Mouse (Mus musculus): ENCODE measurements at regions not wholly inside any gene's neighbourhood (a gene's known extent, or its start where the extent isn't known, plus 50 kb on each side); places are given as distances from the start of the nearest gene placed in this dataset.

DNA sequence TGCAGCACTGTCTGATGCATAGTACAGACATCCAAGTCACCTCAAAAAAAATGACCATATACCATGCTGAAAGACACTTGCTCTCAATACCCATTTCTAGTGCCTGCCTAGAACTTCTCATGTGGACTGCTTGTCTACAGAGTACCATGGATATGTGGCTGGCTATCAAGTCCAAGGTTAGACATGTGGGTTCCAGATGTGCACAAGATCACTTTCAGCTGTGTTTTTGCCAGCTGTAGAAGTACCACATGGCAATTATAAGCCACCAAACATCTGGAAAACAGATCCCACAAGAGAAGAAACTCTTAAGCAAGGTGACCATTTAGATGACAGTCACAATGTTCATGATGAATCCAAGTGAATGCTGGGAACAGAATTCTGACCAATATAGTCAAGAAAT, 409.8 kb downstream of the Insc start:
- no peak for ATAC-seq (replicated peaks; ENCODE audit: low FRiP score, low TSS enrichment, poor library complexity, severe bottlenecking)

DNA sequence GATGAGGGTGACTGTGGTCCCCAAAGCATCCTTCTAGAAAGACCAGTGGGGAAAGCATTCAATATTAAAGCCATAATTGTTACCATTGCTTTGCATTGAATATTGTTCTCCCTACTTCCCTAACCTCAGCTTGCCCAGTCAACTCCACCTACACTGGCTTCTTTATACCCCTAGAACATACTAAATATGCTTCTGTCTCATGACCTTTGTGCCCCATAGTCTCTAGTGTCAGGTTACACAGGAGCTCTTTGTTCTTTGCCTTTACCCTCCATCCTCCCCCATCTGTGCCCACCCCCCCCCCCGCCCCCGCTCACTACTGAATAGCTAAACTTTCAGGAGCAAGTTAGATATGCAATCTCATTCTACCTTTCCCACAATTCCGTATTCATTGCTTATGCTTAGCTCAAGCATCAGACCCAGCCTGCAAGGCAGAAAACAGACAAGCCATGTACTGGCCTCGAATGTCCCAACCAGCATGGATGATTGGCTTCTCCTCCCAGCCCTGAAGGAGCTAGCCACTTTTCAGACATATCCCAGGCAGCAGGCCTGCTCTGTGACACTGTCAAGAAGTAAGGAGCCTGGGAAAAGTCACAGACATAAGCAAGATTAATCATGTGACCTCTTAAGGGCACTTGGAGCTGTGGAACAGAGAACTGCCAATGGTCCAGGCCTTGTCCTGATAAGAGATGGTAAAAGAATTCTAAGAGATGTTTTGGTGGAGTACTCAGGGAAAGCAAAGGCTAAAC, 410.4 kb downstream of the Insc start:
- no peak for ATAC-seq (replicated peaks; ENCODE audit: low FRiP score, low TSS enrichment, poor library complexity, severe bottlenecking)

DNA sequence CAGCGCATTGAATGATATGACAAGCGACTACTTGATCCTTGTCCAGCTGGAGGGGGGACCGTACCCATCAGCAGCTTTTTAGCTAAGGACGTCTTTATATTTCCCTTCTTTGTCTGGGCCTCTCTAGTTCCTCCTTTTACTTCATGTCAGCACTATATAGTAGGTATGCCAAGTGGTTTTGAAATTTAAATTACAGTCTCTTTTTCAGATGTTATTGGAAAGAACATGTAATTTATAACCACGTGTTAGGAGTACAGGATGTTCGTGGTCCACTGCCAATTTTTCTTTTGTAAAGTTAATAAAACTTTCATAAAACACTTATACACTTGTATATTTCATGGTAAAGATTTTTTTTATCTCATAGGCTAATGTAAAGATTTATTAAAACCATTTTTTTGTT, 426.5 kb downstream of the Insc start:
- ATAC-seq (replicated peaks; ENCODE audit: low FRiP score, low TSS enrichment, poor library complexity, severe bottlenecking): no peak

DNA sequence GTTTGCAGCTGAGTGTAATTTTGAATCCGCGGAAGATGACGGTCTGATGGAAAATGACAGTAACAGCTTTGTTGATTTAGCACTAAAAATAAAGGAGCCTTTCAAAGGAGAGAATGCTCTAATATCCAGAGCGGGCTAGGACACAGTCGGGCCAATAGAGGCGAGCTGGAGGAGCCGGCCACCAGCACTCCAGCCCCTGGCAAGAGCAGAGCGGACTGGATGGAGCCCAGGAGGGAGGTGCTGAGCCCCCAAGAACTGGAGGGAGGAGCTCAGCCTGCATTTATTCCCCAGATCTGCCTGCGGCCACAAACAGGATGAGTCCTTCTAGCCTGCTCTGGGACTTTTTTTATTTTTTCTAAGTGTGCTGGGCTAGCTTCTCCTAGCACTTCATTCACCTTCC, 426.9 kb downstream of the Insc start:
- ATAC-seq (replicated peaks; ENCODE audit: low FRiP score, low TSS enrichment, poor library complexity, severe bottlenecking): no peak

DNA sequence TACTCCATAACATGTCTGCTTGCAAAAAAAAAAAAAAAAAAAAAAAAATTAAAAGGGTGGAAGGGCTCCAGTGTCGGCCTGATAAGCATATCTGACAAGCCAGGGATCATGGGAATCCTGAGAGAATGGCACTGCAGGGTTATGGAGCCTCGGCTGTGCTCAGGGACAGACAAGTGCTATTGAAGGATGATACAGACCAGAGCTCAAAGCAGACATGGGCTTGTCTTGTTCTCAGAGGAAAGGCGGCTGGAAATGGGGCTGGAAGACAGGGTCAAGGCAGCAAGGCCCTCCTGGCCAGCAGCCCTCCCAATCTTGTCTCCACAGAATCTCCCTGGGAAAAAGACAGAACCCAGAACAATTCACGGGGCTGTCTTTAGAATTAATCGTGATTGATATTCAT, 449.0 kb downstream of the Insc start:
- ATAC-seq (replicated peaks; ENCODE audit: low FRiP score, low TSS enrichment, poor library complexity, severe bottlenecking): no peak

DNA sequence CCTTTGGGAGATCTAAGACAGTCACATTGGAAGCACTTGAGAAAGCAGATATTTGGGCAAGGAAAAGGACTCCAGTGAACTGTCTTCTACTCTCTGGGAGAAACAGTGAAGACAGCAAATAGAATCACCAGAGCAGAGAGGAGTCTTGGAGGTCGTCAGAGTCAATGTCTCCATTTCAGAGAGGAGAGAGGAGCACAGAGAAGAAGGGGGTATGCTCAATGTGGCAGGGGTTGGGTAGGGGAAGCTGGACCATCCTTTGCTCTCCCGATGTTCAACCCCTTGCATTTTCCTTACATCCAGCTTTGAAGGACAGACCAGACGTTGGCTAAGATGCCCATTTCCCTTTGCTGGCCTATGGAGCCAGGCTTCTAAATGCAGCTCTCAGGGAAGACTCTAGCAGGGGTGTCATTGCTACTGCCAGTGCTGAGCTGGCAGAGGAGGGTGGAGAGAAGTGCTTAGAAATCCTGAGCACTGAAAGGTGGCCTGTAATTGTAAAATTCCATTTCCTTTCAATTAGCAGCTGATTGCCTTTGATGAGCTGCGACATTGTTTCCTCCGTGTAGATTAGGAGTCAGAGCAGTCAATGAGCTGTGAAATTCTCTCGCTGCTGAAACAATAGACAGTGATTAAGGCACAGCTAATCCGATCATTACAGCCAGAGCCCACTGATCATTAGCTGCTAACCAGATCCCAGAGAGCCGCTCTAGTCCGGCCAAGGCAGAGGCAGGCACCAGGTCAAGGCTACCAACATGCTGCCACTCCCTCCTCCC, 449.7 kb downstream of the Insc start:
- no peak for ATAC-seq (replicated peaks; ENCODE audit: low FRiP score, low TSS enrichment, poor library complexity, severe bottlenecking)

DNA sequence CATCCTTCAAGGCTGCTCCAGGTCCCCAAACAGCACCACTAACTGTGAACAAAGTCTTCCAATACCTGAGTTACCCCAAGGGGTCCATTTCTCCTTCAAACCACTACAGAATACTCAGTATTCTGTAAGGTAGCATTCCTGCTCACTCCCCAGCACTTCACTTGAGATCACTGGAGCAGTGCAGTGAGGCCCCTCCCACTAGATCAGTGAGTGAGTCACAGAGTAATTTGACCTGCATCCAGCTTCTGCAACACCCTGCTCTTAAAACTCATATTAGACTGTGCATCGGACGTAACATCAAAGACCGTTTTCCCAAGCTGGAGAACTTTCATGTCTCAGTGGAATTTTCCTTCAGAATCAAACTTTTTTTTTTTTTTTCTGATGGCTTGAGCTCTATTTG, 461.4 kb downstream of the Insc start:
- ATAC-seq (replicated peaks; ENCODE audit: low FRiP score, low TSS enrichment, poor library complexity, severe bottlenecking): no peak

DNA sequence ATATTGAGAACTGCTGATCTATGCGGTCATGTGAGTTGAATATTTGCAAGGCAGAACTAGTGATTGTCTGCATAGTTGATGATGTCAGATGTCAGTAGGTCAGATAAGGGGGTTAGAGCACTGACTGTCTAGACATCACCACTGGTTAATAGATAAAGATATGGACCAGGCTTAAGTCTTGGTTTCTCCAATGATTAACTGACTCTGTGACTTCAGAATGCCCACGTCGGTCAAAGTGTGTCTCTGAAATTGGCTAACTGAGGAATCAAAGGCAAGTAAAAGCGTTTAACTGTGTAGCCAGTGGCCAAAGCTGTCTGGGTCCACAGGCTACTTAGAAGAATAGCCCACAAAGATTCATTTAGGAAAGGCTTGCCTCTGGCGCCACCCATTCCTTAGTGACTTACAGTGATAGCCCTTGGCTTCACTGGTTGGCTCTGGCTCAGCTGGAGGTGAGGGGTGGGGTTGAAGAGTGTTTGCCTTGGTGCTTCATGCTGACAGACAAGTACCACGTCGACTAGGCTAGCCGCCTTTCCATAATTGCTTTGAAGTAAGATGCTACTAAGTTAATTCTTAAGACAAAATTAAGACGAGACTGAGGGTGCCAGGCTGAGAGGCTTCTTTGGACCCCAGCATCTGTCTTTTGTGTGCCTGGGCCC, 463.1 kb downstream of the Insc start:
- ATAC-seq (replicated peaks; ENCODE audit: low FRiP score, low TSS enrichment, poor library complexity, severe bottlenecking): no peak

DNA sequence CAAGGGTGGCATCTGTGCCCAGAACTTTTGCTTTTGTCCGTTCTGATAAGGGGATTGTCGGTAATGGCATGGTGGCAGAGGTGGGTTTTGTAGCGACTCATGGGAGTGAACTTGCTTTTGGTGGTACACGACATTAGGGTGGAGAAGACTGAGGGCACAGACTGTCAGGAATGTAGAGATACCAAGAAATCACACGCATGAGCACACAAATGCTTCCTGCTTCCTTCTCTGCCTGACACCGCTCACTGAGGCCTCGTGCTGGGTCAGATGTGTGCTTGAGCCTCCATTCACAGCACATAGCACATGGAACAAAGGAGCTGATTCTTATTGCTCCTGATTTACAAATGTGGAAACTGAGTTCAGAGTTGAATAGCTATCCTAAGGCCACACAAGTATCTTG, 465.3 kb downstream of the Insc start:
- no peak for ATAC-seq (replicated peaks; ENCODE audit: low FRiP score, low TSS enrichment, poor library complexity, severe bottlenecking)

DNA sequence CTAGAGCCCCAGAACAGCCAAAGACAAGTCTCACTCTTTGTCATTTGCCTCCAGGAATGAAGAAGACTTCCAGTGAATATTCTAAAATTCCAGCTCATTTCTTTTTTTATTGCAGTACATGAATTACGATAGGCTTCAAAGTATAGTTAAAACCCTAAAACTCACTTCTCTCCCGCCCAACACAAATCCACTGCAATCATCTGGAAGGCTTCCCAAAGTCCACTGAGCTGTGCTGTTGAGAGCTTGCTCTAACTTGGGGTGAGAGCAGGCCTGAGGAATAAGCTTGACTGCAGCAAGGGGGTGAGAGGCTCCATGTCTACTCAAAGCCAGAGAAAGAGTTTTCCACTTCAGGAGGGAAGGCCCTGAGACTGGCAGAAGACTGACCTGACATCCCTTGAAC, 466.5 kb downstream of the Insc start:
- ATAC-seq (replicated peaks; ENCODE audit: low FRiP score, low TSS enrichment, poor library complexity, severe bottlenecking): no peak

DNA sequence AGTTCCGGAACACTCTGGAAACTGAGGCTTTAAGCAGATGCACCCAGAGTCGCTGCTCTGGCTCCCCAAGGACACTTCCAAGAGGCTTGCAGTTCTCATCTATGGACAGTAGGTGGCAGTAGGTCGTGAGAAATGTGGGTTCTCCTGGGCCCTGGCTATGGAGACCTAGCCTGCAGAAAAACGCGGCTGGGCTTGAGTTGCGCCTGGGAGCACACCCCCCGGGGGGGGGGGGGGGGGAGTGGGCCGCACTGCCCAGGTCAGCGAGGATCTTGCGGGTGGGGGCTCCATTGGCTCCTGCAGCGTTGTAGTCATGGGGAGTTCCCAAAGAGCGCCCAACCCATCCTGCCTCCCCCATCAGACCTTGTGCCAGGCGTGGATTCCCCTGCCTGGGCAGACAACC, 473.3 kb downstream of the Insc start:
- peak; percentile 92 for ATAC-seq (replicated peaks; ENCODE audit: low FRiP score, low TSS enrichment, poor library complexity, severe bottlenecking)

DNA sequence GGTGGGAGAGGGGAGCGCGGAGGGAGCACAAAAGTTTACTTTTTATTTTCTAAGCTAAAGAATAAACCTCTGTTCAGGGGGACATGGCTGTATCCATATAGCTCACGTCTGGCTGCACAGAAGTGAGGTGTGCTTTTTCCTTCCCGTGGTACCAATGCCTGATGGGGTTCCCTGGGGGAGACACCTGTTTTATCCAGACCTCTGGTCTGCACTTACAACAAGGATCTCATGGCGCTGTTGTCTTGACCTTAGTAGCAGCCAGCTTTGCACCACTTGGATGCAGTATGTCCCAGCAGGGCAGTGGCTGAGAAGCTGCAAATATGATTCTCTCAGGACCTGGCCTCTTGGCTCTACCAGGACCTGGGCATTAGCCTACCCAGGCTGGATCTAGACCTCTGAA, 473.8 kb downstream of the Insc start:
- no peak for ATAC-seq (replicated peaks; ENCODE audit: low FRiP score, low TSS enrichment, poor library complexity, severe bottlenecking)

DNA sequence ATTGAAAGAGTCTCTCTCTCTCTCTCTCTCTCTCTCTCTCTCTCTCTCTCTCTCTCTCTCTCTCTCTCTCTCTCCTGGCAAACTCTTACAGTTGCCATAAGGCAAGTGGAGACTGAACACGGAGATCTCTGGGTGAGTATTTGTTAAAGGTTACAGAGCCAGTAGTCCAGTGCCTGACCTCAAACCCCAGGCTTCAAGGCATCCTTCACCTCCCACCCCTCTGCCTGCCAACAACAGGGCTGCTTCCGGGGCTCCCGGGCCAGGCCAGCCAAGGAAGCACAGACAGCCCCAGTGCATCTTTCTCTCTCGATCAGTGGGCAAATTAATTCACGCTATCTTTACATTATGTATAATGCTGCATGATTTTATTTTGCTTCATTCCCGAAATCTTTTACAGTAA, 474.2 kb downstream of the Insc start:
- ATAC-seq (replicated peaks; ENCODE audit: low FRiP score, low TSS enrichment, poor library complexity, severe bottlenecking): no peak

DNA sequence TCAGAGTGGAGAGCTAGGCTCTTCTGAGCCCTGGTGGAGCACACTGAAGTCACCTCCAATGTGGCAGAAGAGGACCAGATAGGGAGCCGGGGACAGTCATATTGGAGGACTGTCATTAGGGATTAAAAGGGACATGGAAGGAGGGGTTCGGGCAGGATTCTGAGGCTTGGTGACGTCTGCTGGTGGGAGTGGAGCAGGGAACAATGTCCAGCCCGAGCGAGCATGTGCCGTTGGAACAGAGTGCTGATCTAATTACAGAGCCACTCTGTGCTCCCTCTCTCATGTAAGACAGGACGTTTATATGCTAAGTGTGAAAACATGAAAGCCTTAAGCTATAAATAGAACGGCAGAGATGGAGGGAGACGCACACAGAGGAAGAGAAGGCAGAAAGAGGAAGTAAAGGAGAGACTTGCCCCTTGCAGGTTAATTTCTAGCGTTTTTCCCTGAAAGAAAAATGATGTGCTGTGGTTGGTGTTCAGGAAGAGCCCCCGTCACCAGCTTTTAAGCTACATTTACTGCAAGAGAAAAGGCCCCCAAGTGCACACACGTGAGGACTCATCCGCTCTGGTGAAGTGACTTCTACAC, 475.2 kb downstream of the Insc start:
- no peak for ATAC-seq (replicated peaks; ENCODE audit: low FRiP score, low TSS enrichment, poor library complexity, severe bottlenecking)

DNA sequence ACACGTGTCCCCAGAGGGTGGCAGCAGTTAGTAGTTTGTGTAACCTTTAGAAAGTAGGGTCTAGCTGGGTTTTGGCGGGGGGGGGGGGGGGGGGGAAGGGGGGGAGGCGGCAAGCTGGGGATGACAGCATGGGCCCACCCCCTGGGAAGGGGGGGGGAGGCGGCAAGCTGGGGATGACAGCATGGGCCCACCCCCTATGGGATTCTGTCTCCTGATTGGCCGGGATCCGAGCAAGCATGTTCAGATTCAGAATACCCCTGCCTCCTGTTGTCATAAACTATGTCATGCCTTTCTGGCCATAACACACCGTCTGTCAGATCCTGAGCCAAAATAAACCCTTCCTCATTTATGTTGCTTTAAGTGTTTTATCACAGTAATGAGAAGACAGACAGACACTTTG, 479.1 kb downstream of the Insc start:
- no peak for ATAC-seq (replicated peaks; ENCODE audit: low FRiP score, low TSS enrichment, poor library complexity, severe bottlenecking)

DNA sequence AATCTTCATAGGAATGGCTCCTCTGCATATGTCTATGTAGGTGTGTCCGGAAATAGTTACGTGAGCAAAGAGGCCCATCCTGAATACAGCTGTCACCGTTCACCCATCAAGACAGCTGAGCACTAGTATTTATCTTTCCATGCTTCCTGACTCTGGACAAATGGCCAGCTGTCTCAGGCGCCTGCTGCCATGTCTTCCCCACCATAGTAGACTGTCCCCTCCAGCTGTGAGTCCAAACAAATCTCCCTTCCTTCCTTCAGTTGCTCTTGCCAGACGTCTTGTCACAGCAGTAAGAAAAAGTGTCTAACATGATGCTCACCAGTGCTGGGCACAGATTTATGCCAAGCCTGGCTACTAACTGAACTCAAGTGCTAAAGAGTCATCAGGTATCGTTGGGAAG, 487.0 kb downstream of the Insc start:
- no peak for ATAC-seq (replicated peaks; ENCODE audit: low FRiP score, low TSS enrichment, poor library complexity, severe bottlenecking)

DNA sequence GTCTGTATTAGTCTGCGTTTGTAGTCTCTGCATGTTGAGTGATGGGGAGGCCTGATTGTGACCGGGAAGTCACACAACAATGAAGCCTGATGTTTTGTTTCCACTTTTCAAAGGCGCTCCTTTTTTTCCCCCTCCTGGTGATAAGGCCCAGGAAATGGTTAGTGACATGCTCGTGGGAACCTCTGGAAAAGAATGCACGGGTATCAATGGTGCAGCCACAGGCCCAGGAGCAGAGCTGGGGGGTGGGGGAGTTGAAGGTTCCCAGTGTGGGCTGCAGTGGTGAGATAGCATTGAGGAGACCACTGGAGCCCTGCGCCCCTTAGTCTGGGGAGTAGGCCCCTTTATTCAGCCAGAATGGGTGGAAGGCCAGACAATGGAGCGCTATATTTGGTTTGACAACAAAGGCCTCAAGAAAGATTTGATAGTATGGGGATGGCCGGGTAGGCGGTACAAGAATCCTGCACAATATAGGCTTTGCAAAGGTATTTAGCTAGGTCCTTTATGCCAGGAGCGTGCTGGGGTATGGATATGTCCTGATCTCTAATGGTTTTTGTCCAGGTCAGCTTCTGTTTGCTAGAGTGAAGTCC, 490.4 kb downstream of the Insc start:
- ATAC-seq (replicated peaks; ENCODE audit: low FRiP score, low TSS enrichment, poor library complexity, severe bottlenecking): no peak

DNA sequence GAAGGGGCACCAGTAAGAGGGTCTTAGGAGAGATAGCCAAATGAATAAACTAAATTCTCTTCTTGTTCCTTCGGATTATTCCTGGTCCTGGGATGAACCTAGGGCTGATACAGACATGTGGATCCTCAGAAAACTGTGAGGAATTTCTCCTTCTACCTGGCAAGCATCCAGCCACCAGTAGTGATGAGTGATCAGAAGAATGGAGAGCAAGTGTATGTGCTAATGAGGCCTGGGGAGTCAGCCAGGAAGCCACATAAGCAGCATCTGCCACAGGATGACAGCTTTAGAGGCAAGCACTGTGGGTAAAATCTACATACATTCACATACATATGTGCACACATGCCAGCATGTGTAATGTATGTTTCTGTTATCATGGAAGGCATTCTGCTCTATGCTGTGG, 493.6 kb downstream of the Insc start:
- no peak for ATAC-seq (replicated peaks; ENCODE audit: low FRiP score, low TSS enrichment, poor library complexity, severe bottlenecking)

DNA sequence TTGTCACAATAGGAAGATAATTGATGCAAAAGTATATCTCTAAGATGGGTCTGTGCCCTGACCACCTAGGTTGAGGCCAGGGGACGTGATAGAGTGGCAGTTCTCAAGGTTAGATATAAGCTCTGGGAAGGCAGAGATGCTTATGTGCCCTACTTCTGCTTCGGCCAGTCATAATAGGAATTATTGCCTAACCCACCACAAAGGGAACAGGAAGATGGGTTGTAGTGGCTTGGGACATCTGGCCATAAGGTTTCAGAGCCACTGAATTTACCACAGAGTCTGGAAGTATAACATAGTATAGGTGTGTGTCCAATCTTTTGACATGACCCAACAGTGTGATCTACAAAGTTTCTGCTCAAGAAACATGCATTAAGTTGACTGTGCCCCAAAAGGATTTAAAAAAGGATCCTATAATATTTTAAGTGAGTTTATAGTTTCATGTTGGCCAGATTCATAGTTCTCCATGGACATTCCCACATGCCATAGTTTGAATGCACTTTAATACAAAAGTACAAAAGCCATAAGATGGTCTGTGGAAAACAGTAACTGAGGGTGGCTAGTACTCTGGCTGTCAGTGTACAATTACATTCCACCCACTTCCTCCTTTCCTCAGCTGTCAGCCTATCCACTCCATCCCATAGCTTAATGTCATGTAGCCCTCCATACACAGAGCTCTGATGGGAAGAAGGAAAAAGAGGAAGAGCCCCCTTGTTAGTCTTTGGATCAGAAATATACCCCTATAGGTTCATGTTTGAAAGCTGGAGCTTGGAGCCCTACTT, 508.3 kb downstream of the Insc start:
- no peak for ATAC-seq (replicated peaks; ENCODE audit: low FRiP score, low TSS enrichment, poor library complexity, severe bottlenecking)

Data from megakaryocyte-erythroid progenitor cell, adult 5-6 weeks (primary cell).